Mouse (Mus musculus) intestine, embryonic 16.5 days (tissue): Measurements from ENCODE around the gene Slc1a5. TPM values are rescaled to one million over a fixed set of nuclear protein-coding genes. Genes with fewer than 3 reads are reported as not detected.

Source experiments
- ATAC-seq: fragments of 200-750 bp; cut with Nextera tagmentation; 2 replicates; pipeline ENCODE4 v1.8.0; 2017; ENCODE audit warnings: moderate TSS enrichment, moderate library complexity
- H3K27ac ChIP-seq: fragments of 300-500 bp; sonication (generic); 2 replicates; pipeline ENCODE4 v1.5.1; 2014; ENCODE audit warnings: mild to moderate bottlenecking, low read length
- H3K27me3 ChIP-seq: fragments of 300-500 bp; sonication (generic); replicated peaks from 2 replicates; pipeline ENCODE4 v1.6.1; 2014; ENCODE audit warnings: low read length, control low read depth, mixed read lengths; ENCODE audit not compliant: control insufficient read depth, insufficient read depth
- H3K36me3 ChIP-seq: fragments of 300-500 bp; sonication (generic); 2 replicates; pipeline ENCODE4 v1.6.1; 2014; ENCODE audit warnings: low read length, control low read depth; ENCODE audit not compliant: control insufficient read depth, insufficient read depth
- H3K4me1 ChIP-seq: fragments of 300-500 bp; sonication (generic); 2 replicates; pipeline ENCODE4 v1.6.1; 2014; ENCODE audit warnings: low read length, control low read depth, mixed read lengths; ENCODE audit not compliant: control insufficient read depth, insufficient read depth
- H3K4me2 ChIP-seq: fragments of 300-500 bp; sonication (generic); 2 replicates; pipeline ENCODE4 v1.6.1; 2014; ENCODE audit warnings: low read depth, low read length, control low read depth
- H3K4me3 ChIP-seq: fragments of 300-500 bp; sonication (generic); 2 replicates; pipeline ENCODE4 v1.5.1; 2014; ENCODE audit warnings: mild to moderate bottlenecking, low read length
- H3K9ac ChIP-seq: fragments of 300-500 bp; sonication (generic); 2 replicates; pipeline ENCODE4 v1.6.1; 2014; ENCODE audit warnings: low read depth, low read length
- H3K9me3 ChIP-seq: fragments of 300-500 bp; sonication (generic); 2 replicates; pipeline ENCODE4 v1.6.1; 2016; ENCODE audit warnings: low read length, control low read depth; ENCODE audit not compliant: control insufficient read depth
- WGBS: fragments of 180-500 bp; shearing (Covaris S2); extraction: QIAGEN DNeasy Blood & Tissue Kit; methylation state at CpG from one replicate; pipeline ENCODE4 v1.1.7; 2014; 5-methylcytosine and 5-hydroxymethylcytosine counted together
- polyA plus RNA-seq: library from polyadenylated mRNA; unstranded; fragments of >200 nt; fragmentation: Nextera tagmentation; extraction: Ambion mirVana; gene quantifications from 2 replicates; pipeline ENCODE4 v1.2.1, GENCODE M21; 2015

Gene Slc1a5
- polyA plus RNA-seq, 1 experiment from 2014 or later = 44.5 TPM

- ATAC-seq = no peak
Observed at GRCm38 (mm10) chr7:16812505-16812904, 31.4 kb downstream of the Slc1a5 start.

GRCm38 (mm10) chr7:16815351-16815941 is 34.3 kb downstream of the Slc1a5 start, which contains the start of gene Strn4:
Gene Strn4 (plus strand): TSS chr7:16815889.
- Histone ChIP-seq H3K4me2 (peak within 1 kb of the TSS; percentile 79), H3K36me3 (no peaks in the 10 kb centered on the region), H3K27me3 (no peaks in the 10 kb centered on the region; the same call in 1 of the 2 replicates), H3K4me3 (peak within 1 kb of the TSS; percentile 86), H3K9me3 (no peaks in the 10 kb centered on the region), H3K27ac (peak within 1 kb of the TSS; percentile 93), H3K9ac (peak within 1 kb of the TSS; percentile 99), H3K4me1 (peaks cover 40% of the 10 kb centered on the region)
- ATAC-seq = 0 out of 2 replicates have a peak, but pooled peaks have one; percentile 10
- WGBS = 5% methylated on average over 1 of the region's 1 CpGs

More at GRCm38 (mm10) chr7:16812505-16812904, 31.4 kb downstream of the Slc1a5 start:
- Histone ChIP-seq H3K27me3 (no peaks in the 10 kb centered on the region; the same call in 1 of the 2 replicates), H3K4me3 (no peak overlapping the region), H3K9me3 (no peaks in the 10 kb centered on the region), H3K4me2 (no peak overlapping the region), H3K9ac (no peak overlapping the region), H3K27ac (no peak overlapping the region), H3K36me3 (no peaks in the 10 kb centered on the region), H3K4me1 (peaks cover 23% of the 10 kb centered on the region)
- 76% methylated on average over 2 of the region's 2 CpGs for WGBS

GRCm38 (mm10) chr7:16816078-16816474 is 34.9 kb downstream of the Slc1a5 start:
- under 1% methylated on average over 42 of the region's 55 CpGs for WGBS
- peaks cover 39% of the 10 kb centered on the region for H3K4me1 ChIP-seq
- ATAC-seq = peak; percentile 87

DNA sequence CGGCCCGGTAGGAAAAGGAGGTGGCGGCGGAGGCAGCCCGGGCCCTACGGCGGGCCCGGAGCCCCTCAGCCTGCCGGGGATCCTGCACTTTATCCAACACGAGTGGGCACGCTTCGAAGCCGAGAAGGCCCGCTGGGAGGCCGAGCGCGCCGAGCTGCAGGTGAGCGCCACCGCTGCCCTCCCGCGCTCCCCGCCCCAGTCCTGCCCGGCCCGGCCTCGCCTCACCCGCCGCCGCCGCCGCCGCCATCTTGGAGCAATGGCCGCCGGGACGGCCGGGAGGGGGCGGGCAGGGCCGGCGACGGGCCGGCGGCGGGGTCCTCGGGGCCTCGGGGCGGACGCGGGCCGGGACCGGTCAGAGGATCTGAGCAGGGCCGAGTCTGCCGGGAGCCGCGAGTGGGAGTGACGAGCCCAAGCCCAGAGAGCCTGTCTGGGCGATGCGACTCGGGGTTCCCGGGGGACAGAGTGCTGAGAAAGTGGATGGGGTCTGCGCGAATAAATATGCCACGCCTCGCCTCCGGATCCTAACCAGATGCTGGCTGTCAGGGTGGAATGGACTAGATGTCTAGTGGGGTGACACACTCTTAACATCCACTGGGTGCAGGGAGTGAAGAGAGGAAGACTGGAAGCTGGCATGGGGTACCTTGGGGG is 35.5 kb downstream of the Slc1a5 start, which contains the start of gene Fkrp:
Gene Fkrp (minus strand): TSS at position 258 of the 648 bp plus-strand sequence.
- H3K9me3 ChIP-seq = no peaks in the 10 kb centered on the region
- peak within 1 kb of the TSS; percentile 79 for H3K4me2 ChIP-seq
- under 1% methylated on average over 46 of the region's 64 CpGs for WGBS
- peaks cover 38% of the 10 kb centered on the region for H3K4me1 ChIP-seq
- H3K36me3 ChIP-seq = no peaks in the 10 kb centered on the region
- peak within 1 kb of the TSS; percentile 99 for H3K9ac ChIP-seq
- ATAC-seq = peak; percentile 84
- H3K27me3 ChIP-seq = no peaks in the 10 kb centered on the region; the same call in 1 of the 2 replicates
- peak within 1 kb of the TSS; percentile 86 for H3K4me3 ChIP-seq
- H3K27ac ChIP-seq = peak within 1 kb of the TSS; percentile 93

More at GRCm38 (mm10) chr7:16816078-16816474, 34.9 kb downstream of the Slc1a5 start:
- H3K36me3 ChIP-seq = no peaks in the 10 kb centered on the region
- no peaks in the 10 kb centered on the region for H3K9me3 ChIP-seq
- peak overlapping the region; percentile 86 for H3K4me3 ChIP-seq
- H3K4me2 ChIP-seq = peak overlapping the region; percentile 79
- peak overlapping the region; percentile 93 for H3K27ac ChIP-seq
- H3K27me3 ChIP-seq = no peaks in the 10 kb centered on the region; the same call in 1 of the 2 replicates
- peak overlapping the region; percentile 99 for H3K9ac ChIP-seq

- Histone ChIP-seq H3K36me3 (no peaks in the 10 kb centered on the region), H3K27ac (no peak overlapping the region), H3K9me3 (no peaks in the 10 kb centered on the region), H3K4me2 (peak overlapping the region; percentile 79), H3K9ac (peak overlapping the region; percentile 99), H3K27me3 (no peaks in the 10 kb centered on the region), H3K4me1 (peaks cover 36% of the 10 kb centered on the region), H3K4me3 (peak overlapping the region; percentile 86)
- no peak for ATAC-seq
- 40% methylated on average over 3 of the region's 3 CpGs for WGBS
Observed at GRCm38 (mm10) chr7:16817693-16818092, 36.6 kb downstream of the Slc1a5 start.

- WGBS = 83% methylated on average over 5 of the region's 5 CpGs
- Histone ChIP-seq H3K9me3 (no peaks in the 10 kb centered on the region), H3K27ac (no peak overlapping the region), H3K9ac (no peak overlapping the region), H3K36me3 (0 out of 2 replicates have a peak, but pooled peaks cover 1% of the 10 kb centered on the region), H3K4me3 (no peak overlapping the region), H3K27me3 (no peaks in the 10 kb centered on the region), H3K4me1 (peaks cover 36% of the 10 kb centered on the region), H3K4me2 (no peak overlapping the region)
- no peak for ATAC-seq
Observed at GRCm38 (mm10) chr7:16819794-16820193, 38.7 kb downstream of the Slc1a5 start.

- 62% methylated on average over 5 of the region's 5 CpGs for WGBS
- Histone ChIP-seq H3K27ac (no peak overlapping the region), H3K4me3 (no peak overlapping the region), H3K27me3 (no peaks in the 10 kb centered on the region), H3K9me3 (no peaks in the 10 kb centered on the region), H3K4me2 (no peak overlapping the region), H3K4me1 (peaks cover 36% of the 10 kb centered on the region), H3K9ac (no peak overlapping the region), H3K36me3 (peaks cover 6% of the 10 kb centered on the region; the same call in 1 of the 2 replicates)
- ATAC-seq = no peak
Observed at GRCm38 (mm10) chr7:16820271-16820763, 39.2 kb downstream of the Slc1a5 start.

GRCm38 (mm10) chr7:16821091-16821490 is 40.0 kb downstream of the Slc1a5 start:
- 53% methylated on average over 3 of the region's 3 CpGs for WGBS
- H3K4me1 ChIP-seq = peaks cover 30% of the 10 kb centered on the region
- no peak for ATAC-seq
- H3K4me3 ChIP-seq = no peak overlapping the region
- H3K36me3 ChIP-seq = peaks cover 6% of the 10 kb centered on the region; the same call in 1 of the 2 replicates
- H3K27ac ChIP-seq = no peak overlapping the region
- H3K27me3 ChIP-seq = no peaks in the 10 kb centered on the region
- H3K9me3 ChIP-seq = no peaks in the 10 kb centered on the region
- peak overlapping the region; percentile 17; the same call in 1 of the 2 replicates for H3K9ac ChIP-seq
- no peak overlapping the region for H3K4me2 ChIP-seq

DNA sequence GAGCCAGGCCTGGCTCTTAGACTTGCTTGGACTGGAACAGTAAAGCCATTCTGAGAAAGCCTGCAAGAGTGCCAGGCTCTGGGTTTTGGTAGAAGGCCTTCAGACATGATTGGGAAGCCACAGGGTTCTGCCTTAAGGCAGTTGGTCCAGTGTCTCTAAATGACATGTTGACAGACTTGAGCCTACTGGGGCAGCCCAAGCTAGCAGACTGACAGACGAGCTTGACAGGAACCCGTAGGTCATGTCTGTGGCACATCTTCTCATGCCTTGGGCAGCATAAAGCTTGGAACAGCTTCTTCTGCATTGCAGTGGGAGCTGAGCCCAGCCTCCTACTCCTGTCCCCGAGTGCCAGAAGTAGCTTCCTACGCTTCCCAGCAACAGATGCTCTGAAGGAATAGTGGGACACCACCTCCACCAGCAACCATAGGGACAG is 40.5 kb downstream of the Slc1a5 start:
- Histone ChIP-seq H3K27me3 (no peaks in the 10 kb centered on the region), H3K9me3 (no peaks in the 10 kb centered on the region), H3K4me2 (no peak overlapping the region), H3K27ac (no peak overlapping the region), H3K9ac (no peak overlapping the region), H3K4me3 (no peak overlapping the region), H3K36me3 (peaks cover 6% of the 10 kb centered on the region; the same call in 1 of the 2 replicates), H3K4me1 (peaks cover 30% of the 10 kb centered on the region)
- 76% methylated on average over 4 of the region's 4 CpGs for WGBS
- no peak for ATAC-seq
